Mouse (Mus musculus) bone marrow, adult 2 months (tissue): ENCODE data around the gene Msrb3. TPM values are rescaled to one million over a fixed set of nuclear protein-coding genes. Genes with fewer than 3 reads are reported as not detected.

Experiments used
- H3K27ac ChIP-seq: fragments of 200-500 bp; 2 replicates; pipeline ENCODE4 v1.5.1; 2012; ENCODE audit warnings: low read depth, mild to moderate bottlenecking, control low read depth, inconsistent platforms, low read length; ENCODE audit not compliant: control insufficient read depth, poor library complexity, insufficient read depth
- H3K4me1 ChIP-seq: fragments of 200-500 bp; 2 replicates; pipeline ENCODE4 v1.6.1; 2011; ENCODE audit warnings: low read length; ENCODE audit not compliant: control insufficient read depth, insufficient read depth
- H3K4me3 ChIP-seq: fragments of 200-500 bp; replicated peaks from 2 replicates; pipeline ENCODE3; 2011; ENCODE audit warnings: mild to moderate bottlenecking, low read depth, low read length, control low read depth; ENCODE audit not compliant: control insufficient read depth
- CTCF ChIP-seq: fragments of 200-500 bp; IDR thresholded peaks from 2 replicates; pipeline ENCODE4 v1.5.1; 2011; ENCODE audit warnings: low read length, control low read depth; ENCODE audit not compliant: control insufficient read depth, insufficient read depth
- POLR2A ChIP-seq: fragments of 200-500 bp; IDR thresholded peaks from 2 replicates; pipeline ENCODE4 v1.6.1; 2011; ENCODE audit warnings: low read depth, mild to moderate bottlenecking, control low read depth, low read length, borderline replicate concordance; ENCODE audit not compliant: control insufficient read depth
- WGBS: fragments of 180-500 bp; shearing (Covaris S2); methylation state at CpG from one replicate; pipeline ENCODE4 v1.1.7; 2018; 5-methylcytosine and 5-hydroxymethylcytosine counted together
- polyA plus RNA-seq: library from polyadenylated mRNA; stranded (reverse); fragments of >200 nt; gene quantifications from 2 replicates; pipeline ENCODE4 v1.2.4, GENCODE M21; 2011; ENCODE audit warnings: low replicate concordance; ENCODE audit not compliant: missing spikeins, insufficient read depth, insufficient read length

Gene Msrb3
- polyA plus RNA-seq, 1 experiment: 3.7 TPM

- 7% methylated on average over 5 of the region's 5 CpGs for WGBS
- no peak overlapping the region for H3K27ac ChIP-seq
- no peak overlapping the region for H3K4me3 ChIP-seq
- H3K4me1 ChIP-seq: no peaks in the 10 kb centered on the region; the same call in 1 of the 2 replicates
- no peak for TF ChIP-seq CTCF
- TF ChIP-seq POLR2A: no peak
Observed at GRCm38 (mm10) chr10:120815290-120815689, 83.6 kb downstream of the Msrb3 start.

GRCm38 (mm10) chr10:120811796-120812443, 87.0 kb downstream of the Msrb3 start:
- Histone ChIP-seq H3K4me1 (no peaks in the 10 kb centered on the region; the same call in 1 of the 2 replicates), H3K27ac (no peak overlapping the region), H3K4me3 (peak overlapping the region; percentile 46)
- TF ChIP-seq CTCF (no peak), POLR2A (no peak)
- WGBS: 8% methylated on average over 24 of the region's 24 CpGs

DNA sequence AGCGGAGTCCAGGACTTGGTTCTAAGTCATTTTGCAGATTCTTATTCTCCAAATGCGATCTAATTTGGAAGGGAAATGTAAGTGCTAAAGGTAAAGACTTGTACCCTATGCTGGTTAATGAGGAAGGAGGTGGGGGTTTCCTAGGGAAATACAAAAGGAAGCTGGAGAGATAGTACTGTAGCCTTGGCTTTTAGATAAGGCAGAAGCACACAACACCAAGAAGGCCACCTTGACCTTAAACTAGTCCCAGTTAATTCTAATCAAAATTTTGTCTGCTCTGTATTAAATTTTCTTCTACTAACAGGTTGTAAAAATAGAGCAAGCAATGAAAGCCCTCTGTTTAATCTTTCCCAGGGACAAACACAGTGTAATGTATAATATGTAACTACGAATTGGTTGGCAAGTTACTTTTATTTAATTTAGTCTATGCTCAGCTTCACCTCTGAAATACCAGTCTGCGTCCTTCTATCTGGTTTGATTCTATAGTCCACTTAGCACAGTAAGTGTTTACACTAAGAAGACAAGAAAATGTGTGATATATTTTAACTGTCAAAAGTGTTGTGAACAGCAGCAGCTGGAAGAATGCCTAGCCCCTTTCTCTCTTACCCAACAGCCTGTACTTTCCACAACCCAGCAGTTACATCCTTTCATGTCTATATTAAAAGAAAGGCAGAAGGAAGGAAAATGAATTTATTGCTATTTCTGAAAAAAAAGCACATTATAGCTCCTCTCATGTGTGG, 87.9 kb downstream of the Msrb3 start:
- no peak overlapping the region for H3K27ac ChIP-seq
- TF ChIP-seq CTCF: no peak
- H3K4me3 ChIP-seq: no peak overlapping the region
- H3K4me1 ChIP-seq: no peaks in the 10 kb centered on the region; the same call in 1 of the 2 replicates
- WGBS: 55% methylated on average over 4 of the region's 4 CpGs

DNA sequence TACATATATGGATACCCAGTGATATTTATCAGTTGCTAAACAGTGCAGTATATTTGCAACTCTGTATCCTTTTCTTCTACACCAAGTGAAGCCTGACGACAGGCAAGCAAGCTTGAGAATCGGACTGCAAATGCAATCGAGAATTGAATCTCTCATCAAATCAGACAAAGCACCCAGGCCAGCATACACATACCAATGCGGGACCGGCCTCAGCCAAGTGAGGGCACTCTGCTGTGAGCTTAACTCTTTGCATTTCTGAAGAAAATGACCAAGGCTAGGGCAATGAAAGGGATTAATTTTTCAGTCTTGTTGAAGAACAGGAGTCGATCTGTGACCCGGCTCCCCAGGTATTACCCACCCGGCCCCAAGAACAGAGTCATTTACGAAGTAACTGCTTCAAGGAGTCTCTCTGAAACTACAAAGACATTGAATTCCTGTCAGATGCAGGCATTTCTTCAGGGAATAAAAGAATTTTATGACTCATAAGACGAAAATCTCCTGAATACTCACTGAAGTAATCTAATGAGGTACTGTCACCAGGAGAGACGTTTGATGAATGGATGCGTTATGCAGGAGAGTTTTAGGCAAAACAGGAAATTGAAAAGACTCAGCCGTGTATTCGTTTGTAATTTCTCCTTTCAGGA, 88.7 kb downstream of the Msrb3 start:
- WGBS: 58% methylated on average over 14 of the region's 14 CpGs
- TF ChIP-seq CTCF (no peak), POLR2A (no peak)
- H3K27ac ChIP-seq: no peak overlapping the region
- no peaks in the 10 kb centered on the region; the same call in 1 of the 2 replicates for H3K4me1 ChIP-seq
- H3K4me3 ChIP-seq: no peak overlapping the region

GRCm38 (mm10) chr10:120808167-120808566, 90.7 kb downstream of the Msrb3 start:
- Histone ChIP-seq H3K4me1 (no peaks in the 10 kb centered on the region; the same call in 1 of the 2 replicates), H3K27ac (no peak overlapping the region), H3K4me3 (no peak overlapping the region)
- TF ChIP-seq POLR2A (no peak), CTCF (no peak)
- WGBS: 60% methylated on average over 4 of the region's 4 CpGs

- WGBS: 75% methylated on average over 6 of the region's 6 CpGs
- H3K4me1 ChIP-seq: no peaks in the 10 kb centered on the region
- TF ChIP-seq CTCF (no peak), POLR2A (no peak)
- no peak overlapping the region for H3K4me3 ChIP-seq
- H3K27ac ChIP-seq: no peak overlapping the region
Observed at GRCm38 (mm10) chr10:120801127-120801526, 97.8 kb downstream of the Msrb3 start.

DNA sequence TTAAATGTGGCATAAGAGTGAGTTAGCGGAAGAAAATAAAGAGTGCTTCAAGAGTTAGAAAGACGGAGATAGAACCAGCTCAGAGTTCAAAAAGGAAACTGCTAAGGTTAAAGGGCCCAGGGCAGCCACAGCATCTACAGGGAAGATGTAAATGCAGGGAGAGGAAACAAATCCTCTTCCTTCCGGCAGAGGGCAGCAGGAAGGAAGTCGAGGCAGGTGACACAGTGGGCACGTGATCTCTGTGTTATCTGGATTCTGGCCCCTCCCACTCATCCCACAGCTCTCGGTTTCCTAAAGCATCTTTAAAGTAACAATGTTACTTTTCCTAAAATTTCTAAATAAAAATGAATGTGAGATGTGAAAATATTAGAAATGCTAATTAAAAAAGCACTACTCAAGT, 99.4 kb downstream of the Msrb3 start:
- no peaks in the 10 kb centered on the region for H3K4me1 ChIP-seq
- WGBS: 55% methylated on average over 6 of the region's 6 CpGs
- H3K27ac ChIP-seq: no peak overlapping the region
- TF ChIP-seq POLR2A (no peak), CTCF (no peak)
- H3K4me3 ChIP-seq: no peak overlapping the region

GRCm38 (mm10) chr10:120796749-120797148, 102.2 kb downstream of the Msrb3 start:
- no peak overlapping the region for H3K4me3 ChIP-seq
- H3K4me1 ChIP-seq: no peaks in the 10 kb centered on the region; the same call in 1 of the 2 replicates
- no peak for TF ChIP-seq CTCF
- no peak overlapping the region for H3K27ac ChIP-seq
- 31% methylated on average over 4 of the region's 4 CpGs for WGBS

GRCm38 (mm10) chr10:120794391-120794817, 104.5 kb downstream of the Msrb3 start:
- H3K4me1 ChIP-seq: no peaks in the 10 kb centered on the region; the same call in 1 of the 2 replicates
- no peak overlapping the region for H3K27ac ChIP-seq
- WGBS: 25% methylated on average over 13 of the region's 13 CpGs
- no peak for TF ChIP-seq CTCF
- no peak for TF ChIP-seq POLR2A
- H3K4me3 ChIP-seq: no peak overlapping the region
